Comparison of ENCODE assay signal across 8 mouse cellular contexts in genomic region chr9:121313656-121314374, GRCm38 (mm10). TPM values are rescaled to one million over a fixed set of nuclear protein-coding genes. Genes with fewer than 3 reads are reported as not detected.
DNase-seq lines count a peak whose midpoint lies in the region; ATAC-seq lines count a peak whose summit lies in the region.

No protein-coding gene starts in this region.

- peak overlapping the region; percentile 94 for H3K27ac ChIP-seq in heart, embryonic 15.5 days
- H3K27ac ChIP-seq in lung, embryonic 16.5 days (ENCODE audit: low read length): peak overlapping the region; percentile 97

- peak overlapping the region; percentile 63 for H3K4me2 ChIP-seq in heart, embryonic 15.5 days
- peak overlapping the region; percentile 60 for H3K4me2 ChIP-seq in lung, embryonic 16.5 days (ENCODE audit: low read depth, low read length)

- DNase-seq in 416B (ENCODE audit: low read depth): peak; percentile 74
- DNase-seq in kidney, postnatal 10 days: peak; percentile 92
- DNase-seq in urinary bladder, postnatal 14 days (ENCODE audit: low spot score): peak; percentile 85

- H3K4me3 ChIP-seq in heart, embryonic 15.5 days: peak overlapping the region; percentile 36
- H3K4me3 ChIP-seq in lung, embryonic 16.5 days (ENCODE audit: low read length): peak overlapping the region; percentile 36

- WGBS in heart, embryonic 15.5 days: 4% methylated on average over 21 of the region's 21 CpGs
- WGBS in lung, embryonic 16.5 days: 2% methylated on average over 21 of the region's 21 CpGs

- H3K9ac ChIP-seq in heart, embryonic 15.5 days: peak overlapping the region; percentile 55
- H3K9ac ChIP-seq in lung, embryonic 16.5 days (ENCODE audit: low read length): peak overlapping the region; percentile 60

- no peaks in the 10 kb centered on the region for H3K27me3 ChIP-seq in heart, embryonic 15.5 days
- H3K27me3 ChIP-seq in lung, embryonic 16.5 days (ENCODE audit: control insufficient read depth, insufficient read depth, low read depth, low read length): no peaks in the 10 kb centered on the region

- H3K36me3 ChIP-seq in heart, embryonic 15.5 days: no peaks in the 10 kb centered on the region
- H3K36me3 ChIP-seq in lung, embryonic 16.5 days (ENCODE audit: control insufficient read depth, insufficient read depth, low read length): 0 out of 2 replicates have a peak, but pooled peaks cover 3% of the 10 kb centered on the region

- H3K4me1 ChIP-seq in heart, embryonic 15.5 days (replicated peaks): peaks cover 87% of the 10 kb centered on the region
- H3K4me1 ChIP-seq in lung, embryonic 16.5 days (replicated peaks; ENCODE audit: control insufficient read depth, insufficient read depth, low read length): peaks cover 48% of the 10 kb centered on the region

- ATAC-seq in activated CD4-positive, CD25-positive, alpha-beta regulatory T cell, adult 4 months: peak; percentile 64
- 0 out of 2 replicates have a peak, but pooled peaks have one; percentile 37 for ATAC-seq in erythroblast, adult 5-6 weeks (replicated peaks; ENCODE audit: low FRiP score, poor library complexity, severe bottlenecking)
- peak; percentile 85 for ATAC-seq in heart, embryonic 15.5 days (replicated peaks; ENCODE audit: insufficient number of reproducible peaks, insufficient read depth, low FRiP score, low read depth)
- peak; percentile 91 for ATAC-seq in lung, embryonic 16.5 days (ENCODE audit: low read depth)
- ATAC-seq in neutrophil, adult 5-6 weeks (ENCODE audit: extremely low read depth, insufficient number of reproducible peaks, low FRiP score, poor library complexity, severe bottlenecking): peak; percentile 51

- no peaks in the 10 kb centered on the region for H3K9me3 ChIP-seq in heart, embryonic 15.5 days (replicated peaks)
- H3K9me3 ChIP-seq in lung, embryonic 16.5 days (ENCODE audit: control insufficient read depth, low read length): no peaks in the 10 kb centered on the region

RNA-seq across cellular contexts. Expression of gene Trak1, which starts 16.5 kb away (rescaled TPM):
- polyA plus RNA-seq in activated CD4-positive, CD25-positive, alpha-beta regulatory T cell, adult 4 months (2017; shearing (Covaris generic)): 10 to 100 TPM in 1 of 2 experiments, 1 to 10 TPM in 1; 9.4 to 11.2 TPM
- 5.0 and 36.9 TPM in 2 replicates for total RNA-seq in erythroblast, adult 5-6 weeks (2015; ENCODE audit: low replicate concordance)
- total RNA-seq in erythroblast, adult 5-6 weeks (2017; ENCODE audit: low replicate concordance): 3.0 and 6.7 TPM in 2 replicates
- 37.0 and 46.4 TPM in 2 replicates for polyA plus RNA-seq in heart, embryonic 15.5 days (2015; fragmentation: Nextera tagmentation; extraction: Ambion mirVana)
- polyA plus RNA-seq in lung, embryonic 16.5 days (2015; fragmentation: Nextera tagmentation; extraction: Ambion mirVana): 27.1 and 29.2 TPM in 2 replicates
- 45.3 and 51.1 TPM in 2 replicates for total RNA-seq in neutrophil, adult 5-6 weeks (2017)

RNA-seq across cellular contexts. Expression of gene Ulk4, which starts 36.8 kb away (rescaled TPM):
- 1 to 10 TPM in 1 of 2 experiments, under 1 TPM in 1; 0.25 to 2.8 TPM for polyA plus RNA-seq in activated CD4-positive, CD25-positive, alpha-beta regulatory T cell, adult 4 months (2017; shearing (Covaris generic))
- not detected in 2 replicates for total RNA-seq in erythroblast, adult 5-6 weeks (2015; ENCODE audit: low replicate concordance)
- 0.34 and 3.9 TPM in 2 replicates for total RNA-seq in erythroblast, adult 5-6 weeks (2017; ENCODE audit: low replicate concordance)
- 89.3 and 95.4 TPM in 2 replicates for polyA plus RNA-seq in heart, embryonic 15.5 days (2015; fragmentation: Nextera tagmentation; extraction: Ambion mirVana)
- polyA plus RNA-seq in lung, embryonic 16.5 days (2015; fragmentation: Nextera tagmentation; extraction: Ambion mirVana): 147 and 155 TPM in 2 replicates
- 2.9 and 4.0 TPM in 2 replicates for total RNA-seq in neutrophil, adult 5-6 weeks (2017)

Comparison
In these comparisons a context has a peak if more than half of its experiments do, and no peak if none do; other contexts are left out.
1. Peak in every context shown above with its lines: DNase-seq, ATAC-seq, H3K4me3 ChIP-seq and H3K27ac ChIP-seq.
2. ATAC-seq: peak in every context shown above with its lines; median percentile 91 in lung, embryonic 16.5 days; 85 in heart, embryonic 15.5 days; 64 in activated CD4-positive, CD25-positive, alpha-beta regulatory T cell, adult 4 months; 51 in neutrophil, adult 5-6 weeks; 37 in erythroblast, adult 5-6 weeks.
3. RNA of gene Ulk4, which starts 36.8 kb away (polyA plus RNA-seq): 147 to 155 TPM in lung, embryonic 16.5 days and 89.3 to 95.4 TPM in heart, embryonic 15.5 days; 0.25 to 2.8 TPM in activated CD4-positive, CD25-positive, alpha-beta regulatory T cell, adult 4 months; every median in the first group is over 10 times any median in the second.